Mouse (Mus musculus) embryonic stem cell, embryonic (primary cell): Measurements from ENCODE around the gene Nthl1.

Experiments used
- CTCF ChIA-PET, 4 experiments: fragments of 300-600 bp in 2 of 4; fragments of 350-600 bp in 2 of 4; sonication (Branson Sonifier 250); formaldehyde crosslinking; loops; one replicate each; lab custom pipeline; 2022; ENCODE audit warnings: inconsistent platforms in 2 of 4; lab: Charles Lee
- POLR2A ChIA-PET, 4 experiments: fragments of 300-600 bp in 2 of 4; fragments of 350-600 bp in 2 of 4; sonication (Branson Sonifier 250); formaldehyde crosslinking; loops; one replicate each; lab custom pipeline; 2022; ENCODE audit warnings: antibody characterized with exemption in 4 of 4, inconsistent platforms in 1 of 4; lab: Charles Lee

Nthl1 gene

GRCm38 (mm10) chr17:24676877-24677276 lies 44.4 kb downstream of the Nthl1 start:
- ChIA-PET CTCF (interaction anchor here in 3 of 4 experiments (0.7 to 2.8 kb wide), 16 partner anchors 9 to 204 kb away, joined by 3 to 18 read pairs (median 4); partner anchors contain the start of genes Mlst8 (in 2 of the 3), Pkd1 (in 1 of the 3), Rnf151 (in 1 of the 3) and Rps2 (in 1 of the 3)), POLR2A (interaction anchor here (0.6 to 6.8 kb wide), 33 partner anchors 7 to 1360 kb away, joined by 3 to 50 read pairs (median 6); partner anchors contain the start of genes Pkd1 (in 3 of the 4), Nthl1 (in 2 of the 4), Syngr3 (in 2 of the 4) and Traf7 (in 2 of the 4))

GRCm38 (mm10) chr17:24677500-24678080 lies 45.1 kb downstream of the Nthl1 start:
- ChIA-PET CTCF (interaction anchor here (0.6 to 2.8 kb wide), 7 partner anchors 8 to 505 kb away, joined by 3 to 10 read pairs (median 3); partner anchors contain the start of genes Msrb1 (in 1 of the 4), Pkd1 (in 1 of the 4) and Zfp598 (in 1 of the 4)), POLR2A (interaction anchor here (0.6 to 6.8 kb wide), 33 partner anchors 8 to 1360 kb away, joined by 3 to 50 read pairs (median 4); partner anchors contain the start of genes Traf7 (in 3 of the 4), Pkd1 (in 2 of the 4), Syngr3 (in 2 of the 4) and Zfp598 (in 2 of the 4))

- ChIA-PET CTCF (interaction anchor here in 3 of 4 experiments (0.6 to 2.1 kb wide), 6 partner anchors 8 to 246 kb away, joined by 3 to 12 read pairs (median 4); no protein-coding TSS in a partner anchor), POLR2A (interaction anchor here in 3 of 4 experiments (0.6 to 4.1 kb wide), 28 partner anchors 8 to 1351 kb away, joined by 3 to 23 read pairs (median 5); partner anchors contain the start of genes Zfp598 (in 3 of the 3), Tbl3 (in 2 of the 3), Traf7 (in 2 of the 3) and Ccnf (in 1 of the 3))
These were observed 54.0 kb downstream of the Nthl1 start for GRCm38 (mm10) chr17:24686514-24686913.

DNA sequence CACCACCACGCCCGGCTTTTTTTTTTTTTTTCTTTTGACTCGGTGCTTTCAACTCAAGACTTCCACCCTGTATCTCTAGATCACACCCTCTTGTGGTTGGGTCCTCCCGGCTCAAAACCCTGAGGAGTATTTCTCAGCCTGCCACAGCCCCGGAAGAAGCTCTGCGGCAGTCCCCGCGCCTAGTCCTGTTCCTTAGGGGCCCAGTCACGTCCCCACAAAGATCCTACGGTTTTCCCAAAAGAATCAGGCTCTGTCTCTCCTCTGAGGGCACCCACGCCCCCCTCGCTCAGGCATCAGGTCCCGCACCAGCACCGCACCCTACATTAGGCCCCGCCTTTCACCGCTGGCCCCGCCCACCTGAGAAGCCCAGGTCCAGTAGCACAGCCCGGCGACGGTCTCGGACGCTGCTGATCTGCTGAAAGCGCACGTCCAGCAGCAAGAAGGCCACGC lies 54.7 kb downstream of the Nthl1 start:
- CTCF ChIA-PET = interaction anchor here in 3 of 4 experiments (0.6 to 2.1 kb wide), 8 partner anchors 8 to 1132 kb away, joined by 3 to 12 read pairs (median 4); no protein-coding TSS in a partner anchor
- POLR2A ChIA-PET = interaction anchor here in 3 of 4 experiments (0.6 to 4.1 kb wide), 23 partner anchors 10 to 1233 kb away, joined by 3 to 23 read pairs (median 4); partner anchors contain the start of genes Zfp598 (in 3 of the 3), Tbl3 (in 2 of the 3), Ccnf (in 1 of the 3) and Mlst8 (in 1 of the 3)

DNA sequence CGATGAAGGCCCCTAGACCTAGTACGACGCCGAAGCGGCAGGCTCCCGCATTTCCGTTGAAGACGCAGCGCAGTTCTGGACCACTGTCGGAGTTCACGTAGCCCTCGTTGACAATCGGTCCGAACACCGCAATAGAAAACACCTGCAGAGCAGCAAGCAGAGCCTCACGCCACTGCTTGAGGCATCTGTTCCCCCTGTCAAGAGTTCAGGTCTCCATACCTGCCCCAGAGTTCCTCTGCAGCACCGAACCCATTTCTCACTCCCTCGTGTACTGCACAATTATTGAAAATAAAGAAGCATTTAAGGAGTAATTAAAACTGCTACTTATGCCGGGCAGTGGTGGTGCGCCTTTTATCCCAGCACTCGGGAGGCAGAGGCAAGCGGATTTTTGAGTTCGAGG lies 55.1 kb downstream of the Nthl1 start:
- CTCF ChIA-PET = interaction anchor here in 2 of 4 experiments (0.6 to 2.1 kb wide), 3 partner anchors 11 to 1132 kb away, joined by 4 to 12 read pairs (median 5); no protein-coding TSS in a partner anchor
- POLR2A ChIA-PET = interaction anchor here in 3 of 4 experiments (0.6 to 4.1 kb wide), 15 partner anchors 10 to 1233 kb away, joined by 3 to 23 read pairs (median 4); partner anchors contain the start of genes Zfp598 (in 2 of the 3), Ccnf (in 1 of the 3), Ndufb10 (in 1 of the 3) and Nthl1 (in 1 of the 3)
